Comparison of ENCODE assay signal across 8 mouse cellular contexts in genomic region chr19:44146568-44146879, GRCm38 (mm10). TPM values are rescaled to one million over a fixed set of nuclear protein-coding genes. Genes with fewer than 3 reads are reported as not detected.
DNase-seq lines count a peak whose midpoint lies in the region; ATAC-seq and TF ChIP-seq lines count a peak whose summit lies in the region.

No protein-coding gene starts in this region.

- peaks cover 9% of the 10 kb centered on the region for H3K27me3 ChIP-seq in erythroblast, embryonic 14.5 days (ENCODE audit: control insufficient read depth)
- no peaks in the 10 kb centered on the region for H3K27me3 ChIP-seq in spleen, adult 2 months (ENCODE audit: control insufficient read depth, insufficient read depth, low read length)
- peaks cover 11% of the 10 kb centered on the region; the same call in 1 of the 2 replicates for H3K27me3 ChIP-seq in limb, embryonic 15.5 days
- H3K27me3 ChIP-seq in stomach, embryonic 16.5 days (ENCODE audit: control insufficient read depth, insufficient read depth, low read length), result no peaks in the 10 kb centered on the region; the same call in 1 of the 2 replicates

- 0 out of 2 replicates have a peak overlapping the region, but pooled peaks have one; percentile 19 for H3K27ac ChIP-seq in spleen, adult 2 months (ENCODE audit: insufficient read depth, low read length)
- H3K27ac ChIP-seq in limb, embryonic 15.5 days, result no peak overlapping the region
- 0 out of 2 replicates have a peak overlapping the region, but pooled peaks have one; percentile 33 for H3K27ac ChIP-seq in stomach, embryonic 16.5 days (ENCODE audit: low read length)

- peak overlapping the region; percentile 79 for H3K4me2 ChIP-seq in limb, embryonic 15.5 days
- peak overlapping the region; percentile 86 for H3K4me2 ChIP-seq in stomach, embryonic 16.5 days (ENCODE audit: low read depth, low read length)

- WGBS in spleen, adult 2 months, result 60% methylated on average over 9 of the region's 9 CpGs
- 64% methylated on average over 9 of the region's 9 CpGs for WGBS in limb, embryonic 15.5 days
- WGBS in stomach, embryonic 16.5 days, result 56% methylated on average over 9 of the region's 9 CpGs

- H3K36me3 ChIP-seq in erythroblast, embryonic 14.5 days (ENCODE audit: control insufficient read depth), result peaks cover 21% of the 10 kb centered on the region
- H3K36me3 ChIP-seq in spleen, adult 2 months (ENCODE audit: control insufficient read depth, insufficient read depth, low read length), result peaks cover 10% of the 10 kb centered on the region
- peaks cover 28% of the 10 kb centered on the region for H3K36me3 ChIP-seq in limb, embryonic 15.5 days
- peaks cover 6% of the 10 kb centered on the region; the same call in 1 of the 2 replicates for H3K36me3 ChIP-seq in stomach, embryonic 16.5 days (ENCODE audit: control insufficient read depth, insufficient read depth, low read length)

- DNase-seq in spleen, adult 2 months (ENCODE audit: low read depth in 1 of 2, low spot score in 2 of 2), result no peak
- no peak for DNase-seq in spleen, postnatal 4 days (ENCODE audit: low spot score in 2 of 2)
- DNase-seq in cerebellum, postnatal 36 days, result no peak
- no peak for DNase-seq in thymus, postnatal 14 days

- peak overlapping the region; percentile 63; the same call in 1 of the 2 replicates for H3K9ac ChIP-seq in limb, embryonic 15.5 days
- peak overlapping the region; percentile 80 for H3K9ac ChIP-seq in stomach, embryonic 16.5 days (ENCODE audit: low read length)

- peaks cover 29% of the 10 kb centered on the region for H3K4me1 ChIP-seq in erythroblast, embryonic 14.5 days (ENCODE audit: control insufficient read depth)
- peaks cover 11% of the 10 kb centered on the region; the same call in 1 of the 2 replicates for H3K4me1 ChIP-seq in spleen, adult 2 months (ENCODE audit: control insufficient read depth, insufficient read depth, insufficient read length)
- peaks cover 9% of the 10 kb centered on the region for H3K4me1 ChIP-seq in limb, embryonic 15.5 days
- peaks cover 4% of the 10 kb centered on the region for H3K4me1 ChIP-seq in stomach, embryonic 16.5 days (ENCODE audit: control insufficient read depth, insufficient read depth, low read length)

- peak overlapping the region; percentile 84 for H3K4me3 ChIP-seq in erythroblast, embryonic 14.5 days (replicated peaks)
- H3K4me3 ChIP-seq in spleen, adult 2 months (ENCODE audit: extremely low read depth, insufficient read depth, insufficient read length), result peak overlapping the region; percentile 77
- peak overlapping the region; percentile 72 for H3K4me3 ChIP-seq in limb, embryonic 15.5 days
- peak overlapping the region; percentile 72 for H3K4me3 ChIP-seq in stomach, embryonic 16.5 days (replicated peaks; ENCODE audit: low read length)

- no peak for TF ChIP-seq POLR2A in spleen, adult 2 months (IDR thresholded peaks at IDR 0.05; ENCODE audit: low read depth, low read length)

- no peak for TF ChIP-seq CTCF in spleen, adult 2 months (IDR thresholded peaks at IDR 0.05; ENCODE audit: extremely low read depth, insufficient read depth, insufficient read length, insufficient replicate concordance)

- no peak for ATAC-seq in erythroblast, adult 5-6 weeks (replicated peaks; ENCODE audit: low FRiP score, poor library complexity, severe bottlenecking)
- ATAC-seq in limb, embryonic 15.5 days (ENCODE audit: insufficient number of reproducible peaks, low FRiP score, low TSS enrichment, low read depth), result peak; percentile 10; the same call in 1 of the 2 replicates
- ATAC-seq in stomach, embryonic 16.5 days (ENCODE audit: insufficient read depth, low FRiP score), result peak; percentile 44; the same call in 1 of the 2 replicates

- H3K9me3 ChIP-seq in erythroblast, embryonic 14.5 days (ENCODE audit: control insufficient read depth, low read length), result no peaks in the 10 kb centered on the region
- no peaks in the 10 kb centered on the region for H3K9me3 ChIP-seq in limb, embryonic 15.5 days
- H3K9me3 ChIP-seq in stomach, embryonic 16.5 days (replicated peaks; ENCODE audit: control insufficient read depth, low read length), result no peaks in the 10 kb centered on the region

RNA-seq across cellular contexts. Expression of gene Bloc1s2, which starts 0.3 kb away (rescaled TPM):
- 3.9 and 5.6 TPM in 2 replicates for polyA plus RNA-seq in erythroblast, embryonic 14.5 days (2012)
- 20.1 and 37.1 TPM in 2 replicates for total RNA-seq in erythroblast, adult 5-6 weeks (2015; ENCODE audit: low replicate concordance)
- total RNA-seq in erythroblast, adult 5-6 weeks (2017; ENCODE audit: low replicate concordance), result 13.1 and 13.9 TPM in 2 replicates
- 28.2 and 38.1 TPM in 2 replicates for polyA plus RNA-seq in spleen, adult 2 months (2012; rRNA removed)
- polyA plus RNA-seq in limb, embryonic 15.5 days (2015; fragmentation: Nextera tagmentation; extraction: Ambion mirVana), result 80.0 and 82.2 TPM in 2 replicates
- 74.2 and 77.2 TPM in 2 replicates for polyA plus RNA-seq in stomach, embryonic 16.5 days (2015; fragmentation: Nextera tagmentation; extraction: Ambion mirVana)

RNA-seq across cellular contexts. Expression of gene Cwf19l1, which starts 10.8 kb away (rescaled TPM):
- 0.34 and 0.41 TPM in 2 replicates for polyA plus RNA-seq in erythroblast, embryonic 14.5 days (2012)
- total RNA-seq in erythroblast, adult 5-6 weeks (2015; ENCODE audit: low replicate concordance), result 16.7 and 22.1 TPM in 2 replicates
- total RNA-seq in erythroblast, adult 5-6 weeks (2017; ENCODE audit: low replicate concordance), result 4.3 and 8.2 TPM in 2 replicates
- polyA plus RNA-seq in spleen, adult 2 months (2012; rRNA removed), result 2.8 and 5.5 TPM in 2 replicates
- polyA plus RNA-seq in limb, embryonic 15.5 days (2015; fragmentation: Nextera tagmentation; extraction: Ambion mirVana), result 26.7 and 28.1 TPM in 2 replicates
- polyA plus RNA-seq in stomach, embryonic 16.5 days (2015; fragmentation: Nextera tagmentation; extraction: Ambion mirVana), result 26.1 and 29.2 TPM in 2 replicates

RNA-seq across cellular contexts. Expression of gene Chuk, which starts 39.2 kb away (rescaled TPM):
- polyA plus RNA-seq in erythroblast, embryonic 14.5 days (2012), result 0.27 and 0.37 TPM in 2 replicates
- 17.8 and 19.0 TPM in 2 replicates for total RNA-seq in erythroblast, adult 5-6 weeks (2015; ENCODE audit: low replicate concordance)
- total RNA-seq in erythroblast, adult 5-6 weeks (2017; ENCODE audit: low replicate concordance), result 46.2 and 57.2 TPM in 2 replicates
- 11.4 and 11.8 TPM in 2 replicates for polyA plus RNA-seq in spleen, adult 2 months (2012; rRNA removed)
- polyA plus RNA-seq in limb, embryonic 15.5 days (2015; fragmentation: Nextera tagmentation; extraction: Ambion mirVana), result 31.8 and 35.1 TPM in 2 replicates
- 38.9 and 44.0 TPM in 2 replicates for polyA plus RNA-seq in stomach, embryonic 16.5 days (2015; fragmentation: Nextera tagmentation; extraction: Ambion mirVana)

RNA-seq across cellular contexts. Expression of gene Pkd2l1, which starts 45.7 kb away (rescaled TPM):
- polyA plus RNA-seq in erythroblast, embryonic 14.5 days (2012), result not detected in 2 replicates
- total RNA-seq in erythroblast, adult 5-6 weeks (2015; ENCODE audit: low replicate concordance), result not detected in 2 replicates
- not detected in 2 replicates for total RNA-seq in erythroblast, adult 5-6 weeks (2017; ENCODE audit: low replicate concordance)
- not detected in 2 replicates for polyA plus RNA-seq in spleen, adult 2 months (2012; rRNA removed)
- polyA plus RNA-seq in limb, embryonic 15.5 days (2015; fragmentation: Nextera tagmentation; extraction: Ambion mirVana), result not detected in 2 replicates
- not detected in 2 replicates for polyA plus RNA-seq in stomach, embryonic 16.5 days (2015; fragmentation: Nextera tagmentation; extraction: Ambion mirVana)

RNA-seq across cellular contexts. Expression of gene Scd3, which starts 56.5 kb away (rescaled TPM):
- polyA plus RNA-seq in erythroblast, embryonic 14.5 days (2012), result not detected in 2 replicates
- total RNA-seq in erythroblast, adult 5-6 weeks (2015; ENCODE audit: low replicate concordance), result not detected in 2 replicates
- not detected in 2 replicates for total RNA-seq in erythroblast, adult 5-6 weeks (2017; ENCODE audit: low replicate concordance)
- polyA plus RNA-seq in spleen, adult 2 months (2012; rRNA removed), result not detected in 2 replicates
- 0.15 and 0.29 TPM in 2 replicates for polyA plus RNA-seq in limb, embryonic 15.5 days (2015; fragmentation: Nextera tagmentation; extraction: Ambion mirVana)
- polyA plus RNA-seq in stomach, embryonic 16.5 days (2015; fragmentation: Nextera tagmentation; extraction: Ambion mirVana), result 0.11 and 0.18 TPM in 2 replicates
